Mouse (Mus musculus) adrenal gland, postnatal 0 days (tissue): ENCODE measurements around the gene Prokr1. TPM values are rescaled to one million over a fixed set of nuclear protein-coding genes. Genes with fewer than 3 reads are reported as not detected.

Experiments
- polyA plus RNA-seq: library from polyadenylated mRNA; unstranded; fragments of >200 nt; fragmentation: Nextera tagmentation; extraction: Ambion mirVana; gene quantifications from 2 replicates; pipeline ENCODE4 v1.2.1, GENCODE M21; 2015

Gene Prokr1
- 2.0 and 2.3 TPM in 2 replicates for polyA plus RNA-seq

GRCm38 (mm10) chr6:87590394-87591281 is at the start of gene Prokr1:
Prokr1 (minus strand) TSS chr6:87590743.

GRCm38 (mm10) chr6:87532953-87533710 is 57.4 kb downstream of the Prokr1 start, which contains the start of gene Arhgap25:
Arhgap25 (minus strand) TSS chr6:87533259.

Other genes starting within 250 kb of the Prokr1 start
- gene Gkn1, start 239.8 kb downstream of the Prokr1 start, polyA plus RNA-seq: 8.1 TPM in 1 of 2 replicates, not detected in the other
- 0.70 and 18.4 TPM in 2 replicates for gene Gkn2, start 217.4 kb downstream of the Prokr1 start, polyA plus RNA-seq
- 0.44 TPM in 1 of 2 replicates, not detected in the other for gene Gkn3, start 201.8 kb downstream of the Prokr1 start, polyA plus RNA-seq
- not detected in 2 replicates for gene Bmp10, start 161.7 kb downstream of the Prokr1 start, polyA plus RNA-seq
- gene Arhgap25, start 57.5 kb downstream of the Prokr1 start, polyA plus RNA-seq: 2.7 and 4.9 TPM in 2 replicates
- 9.8 and 13.8 TPM in 2 replicates for gene Aplf, start 81.5 kb upstream of the Prokr1 start, polyA plus RNA-seq
- gene Efcc1, start 140.1 kb upstream of the Prokr1 start, polyA plus RNA-seq: 0.97 and 2.3 TPM in 2 replicates
- gene Gp9, start 187.3 kb upstream of the Prokr1 start, polyA plus RNA-seq: 2.2 and 3.0 TPM in 2 replicates
- gene Rab43, start 221.4 kb upstream of the Prokr1 start, polyA plus RNA-seq: 13.7 and 15.6 TPM in 2 replicates
- 2.2 and 2.6 TPM in 2 replicates for gene Gm45140, start 245.1 kb upstream of the Prokr1 start, polyA plus RNA-seq
- gene Isy1, start 248.1 kb upstream of the Prokr1 start, polyA plus RNA-seq: 29.0 and 34.7 TPM in 2 replicates